Mouse (Mus musculus) neural tube, embryonic 15.5 days (tissue): ENCODE data around the gene Adora1. TPM values are rescaled to one million over a fixed set of nuclear protein-coding genes. Genes with fewer than 3 reads are reported as not detected.

ENCODE experiments used
- ATAC-seq: fragments of 200-750 bp; cut with Nextera tagmentation; 2 replicates; pipeline ENCODE4 v1.8.0; 2017; ENCODE audit warnings: mild to moderate bottlenecking, moderate TSS enrichment, moderate library complexity; ENCODE audit not compliant: low FRiP score
- H3K27ac ChIP-seq: fragments of 300-500 bp; sonication (generic); replicated peaks from 2 replicates; pipeline ENCODE4 v1.5.1; 2015; ENCODE audit warnings: mild to moderate bottlenecking, inconsistent platforms
- H3K27me3 ChIP-seq: fragments of 300-500 bp; sonication (generic); replicated peaks from 2 replicates; pipeline ENCODE4 v1.6.1; 2015; ENCODE audit warnings: inconsistent platforms
- H3K36me3 ChIP-seq: fragments of 300-500 bp; sonication (generic); 2 replicates; pipeline ENCODE4 v1.6.1; 2015; ENCODE audit warnings: inconsistent platforms
- H3K4me1 ChIP-seq: fragments of 300-500 bp; sonication (generic); 2 replicates; pipeline ENCODE4 v1.6.1; 2015; ENCODE audit warnings: inconsistent platforms
- H3K4me2 ChIP-seq: fragments of 300-500 bp; sonication (generic); 2 replicates; pipeline ENCODE4 v1.6.1; 2015; ENCODE audit warnings: inconsistent platforms, mild to moderate bottlenecking, moderate library complexity
- H3K4me3 ChIP-seq: fragments of 300-500 bp; sonication (generic); replicated peaks from 2 replicates; pipeline ENCODE4 v1.5.1; 2015; ENCODE audit warnings: mild to moderate bottlenecking, inconsistent platforms
- H3K9ac ChIP-seq: fragments of 300-500 bp; sonication (generic); replicated peaks from 2 replicates; pipeline ENCODE4 v1.6.1; 2015; ENCODE audit warnings: mild to moderate bottlenecking, inconsistent platforms
- H3K9me3 ChIP-seq: fragments of 300-500 bp; sonication (generic); replicated peaks from 2 replicates; pipeline ENCODE4 v1.6.1; 2016; ENCODE audit warnings: inconsistent platforms
- WGBS: fragments of 180-500 bp; shearing (Covaris S2); methylation state at CpG from one replicate; pipeline ENCODE4 v1.1.7; 2015; ENCODE audit warnings: mixed read lengths; 5-methylcytosine and 5-hydroxymethylcytosine counted together
- polyA plus RNA-seq: library from polyadenylated mRNA; unstranded; fragments of >200 nt; fragmentation: Nextera tagmentation; extraction: Ambion mirVana; gene quantifications from 2 replicates; pipeline ENCODE4 v1.2.1, GENCODE M21; 2015

Gene Adora1
- polyA plus RNA-seq, 1 experiment from 2014 or later = 28.8 TPM

DNA sequence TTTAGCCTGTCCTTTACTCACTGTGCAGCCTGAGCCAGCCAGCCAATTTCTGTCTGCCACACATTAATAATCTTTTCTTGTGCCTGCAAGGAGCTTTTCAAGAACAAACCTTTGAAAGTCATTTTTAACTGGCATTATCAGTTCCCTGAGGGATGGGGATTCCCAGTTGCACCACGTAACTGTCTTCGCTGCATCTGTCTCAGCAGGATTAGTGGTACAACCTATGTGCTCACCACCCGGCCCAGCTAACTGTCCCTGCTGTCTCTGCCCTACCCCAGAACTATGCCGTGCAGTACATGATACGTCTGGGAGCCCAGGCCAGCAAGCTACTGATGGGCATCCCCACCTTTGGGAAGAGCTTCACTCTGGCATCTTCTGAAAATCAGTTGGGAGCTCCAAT, 47.0 kb downstream of the Adora1 start:
- H3K9ac ChIP-seq = no peak overlapping the region
- no peaks in the 10 kb centered on the region for H3K9me3 ChIP-seq
- no peak overlapping the region for H3K27ac ChIP-seq
- H3K4me1 ChIP-seq = peaks cover 13% of the 10 kb centered on the region
- WGBS = 69% methylated on average over 5 of the region's 5 CpGs
- ATAC-seq = no peak
- no peak overlapping the region for H3K4me2 ChIP-seq
- no peaks in the 10 kb centered on the region for H3K36me3 ChIP-seq
- no peak overlapping the region for H3K4me3 ChIP-seq
- H3K27me3 ChIP-seq = no peaks in the 10 kb centered on the region

DNA sequence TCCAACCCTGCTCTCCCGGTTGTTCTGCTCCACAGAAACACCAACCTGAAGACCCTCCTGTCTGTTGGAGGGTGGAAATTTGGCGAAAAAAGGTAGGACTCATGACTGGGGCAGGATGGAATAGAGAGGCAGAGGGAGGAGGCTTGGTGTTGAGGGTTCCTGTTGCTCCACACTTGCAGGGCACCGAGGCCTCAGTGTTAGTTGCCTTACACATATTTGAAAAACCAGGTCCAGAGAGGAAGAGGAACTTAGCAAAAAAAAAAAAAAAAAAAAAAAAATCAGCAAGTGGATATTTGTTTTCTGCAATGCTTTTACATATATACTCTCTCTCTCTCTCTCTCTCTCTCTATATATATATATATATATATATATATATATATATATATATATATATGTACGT, 51.1 kb downstream of the Adora1 start:
- no peak for ATAC-seq

DNA sequence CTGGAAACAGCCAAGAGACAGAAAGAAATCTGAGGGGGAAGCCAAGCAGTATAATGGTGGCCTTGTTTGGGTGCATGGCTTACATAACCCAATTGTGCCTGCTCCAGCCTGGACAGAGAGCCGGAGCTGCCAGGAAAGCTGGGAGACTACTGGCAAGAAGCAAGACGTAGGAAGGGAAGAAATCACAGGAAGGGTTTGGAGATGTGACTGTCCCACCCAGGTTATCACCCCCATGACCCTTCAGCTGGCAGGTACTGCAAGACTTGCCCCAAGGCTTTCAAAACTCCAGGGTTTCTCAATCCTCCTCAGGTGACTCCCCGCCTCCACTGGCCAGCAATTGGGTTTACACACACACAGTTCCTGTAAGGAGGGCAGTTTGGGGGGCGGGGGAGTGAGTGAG, 53.2 kb downstream of the Adora1 start, which contains the start of gene Chil1:
TSS of gene Chil1 (plus strand) at position 152 of the 400 bp plus-strand sequence.
- Histone ChIP-seq H3K9ac (no peak within 1 kb of the TSS), H3K36me3 (no peaks in the 10 kb centered on the region), H3K4me2 (no peak within 1 kb of the TSS), H3K4me3 (no peak within 1 kb of the TSS), H3K9me3 (no peaks in the 10 kb centered on the region), H3K27me3 (no peaks in the 10 kb centered on the region), H3K4me1 (peaks cover 4% of the 10 kb centered on the region; the same call in 1 of the 2 replicates), H3K27ac (no peak within 1 kb of the TSS)
- WGBS = 67% methylated on average over 4 of the region's 4 CpGs
- ATAC-seq = no peak

More for the DNA sequence above, 51.1 kb downstream of the Adora1 start:
- Histone ChIP-seq H3K27me3 (no peaks in the 10 kb centered on the region), H3K4me2 (no peak overlapping the region), H3K27ac (no peak overlapping the region), H3K9me3 (no peaks in the 10 kb centered on the region), H3K36me3 (no peaks in the 10 kb centered on the region), H3K4me1 (peaks cover 14% of the 10 kb centered on the region), H3K9ac (no peak overlapping the region), H3K4me3 (no peak overlapping the region)
- WGBS = 89% methylated on average over 4 of the region's 4 CpGs

DNA sequence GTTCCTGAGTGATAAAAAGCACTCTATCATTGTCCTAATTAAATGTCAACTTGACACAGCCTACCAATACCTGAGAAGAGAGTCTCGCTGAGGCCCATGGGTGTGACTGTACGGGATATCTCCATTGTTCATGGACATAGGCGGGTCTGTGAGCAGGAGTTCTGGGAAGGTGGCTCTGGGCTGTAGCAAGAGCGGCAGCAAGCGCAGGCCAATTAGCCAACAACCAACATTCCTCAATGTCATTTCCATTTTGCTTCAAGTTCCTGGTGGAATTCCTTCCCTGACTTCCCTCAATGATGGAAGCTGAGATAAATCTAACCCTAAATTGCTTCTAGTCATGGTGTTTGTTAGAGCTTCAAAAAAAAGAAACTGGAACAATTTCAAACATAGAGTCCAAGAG, 57.3 kb downstream of the Adora1 start:
- Histone ChIP-seq H3K4me3 (no peak overlapping the region), H3K9me3 (no peaks in the 10 kb centered on the region), H3K4me1 (peaks cover 4% of the 10 kb centered on the region; the same call in 1 of the 2 replicates), H3K36me3 (no peaks in the 10 kb centered on the region), H3K4me2 (no peak overlapping the region), H3K27me3 (no peaks in the 10 kb centered on the region), H3K9ac (no peak overlapping the region), H3K27ac (no peak overlapping the region)
- ATAC-seq = no peak
- 92% methylated on average over 5 of the region's 5 CpGs for WGBS

DNA sequence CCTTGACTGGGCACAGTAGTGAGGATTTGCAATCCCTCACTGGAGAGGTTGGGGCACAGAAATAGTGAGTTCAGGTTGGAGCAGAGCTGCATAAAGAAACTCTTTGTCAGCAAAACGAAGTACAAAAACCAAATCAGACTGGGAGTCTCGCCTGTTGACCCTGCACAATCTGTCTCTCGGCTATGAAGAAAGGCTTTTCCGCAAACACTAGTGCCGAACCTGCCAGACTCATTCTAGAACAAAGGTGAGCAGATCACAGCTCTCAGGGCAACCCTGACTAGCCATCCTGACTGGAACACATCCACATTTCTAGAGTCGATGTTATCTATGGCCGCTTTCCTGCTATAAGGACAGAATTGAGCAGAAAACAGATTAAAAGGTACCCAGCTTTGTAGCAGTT, 62.1 kb downstream of the Adora1 start:
- 69% methylated on average over 7 of the region's 7 CpGs for WGBS
- Histone ChIP-seq H3K4me1 (no peaks in the 10 kb centered on the region), H3K27ac (no peak overlapping the region), H3K9ac (no peak overlapping the region), H3K4me3 (no peak overlapping the region), H3K36me3 (no peaks in the 10 kb centered on the region), H3K4me2 (no peak overlapping the region), H3K9me3 (no peaks in the 10 kb centered on the region), H3K27me3 (no peaks in the 10 kb centered on the region)
- no peak for ATAC-seq

DNA sequence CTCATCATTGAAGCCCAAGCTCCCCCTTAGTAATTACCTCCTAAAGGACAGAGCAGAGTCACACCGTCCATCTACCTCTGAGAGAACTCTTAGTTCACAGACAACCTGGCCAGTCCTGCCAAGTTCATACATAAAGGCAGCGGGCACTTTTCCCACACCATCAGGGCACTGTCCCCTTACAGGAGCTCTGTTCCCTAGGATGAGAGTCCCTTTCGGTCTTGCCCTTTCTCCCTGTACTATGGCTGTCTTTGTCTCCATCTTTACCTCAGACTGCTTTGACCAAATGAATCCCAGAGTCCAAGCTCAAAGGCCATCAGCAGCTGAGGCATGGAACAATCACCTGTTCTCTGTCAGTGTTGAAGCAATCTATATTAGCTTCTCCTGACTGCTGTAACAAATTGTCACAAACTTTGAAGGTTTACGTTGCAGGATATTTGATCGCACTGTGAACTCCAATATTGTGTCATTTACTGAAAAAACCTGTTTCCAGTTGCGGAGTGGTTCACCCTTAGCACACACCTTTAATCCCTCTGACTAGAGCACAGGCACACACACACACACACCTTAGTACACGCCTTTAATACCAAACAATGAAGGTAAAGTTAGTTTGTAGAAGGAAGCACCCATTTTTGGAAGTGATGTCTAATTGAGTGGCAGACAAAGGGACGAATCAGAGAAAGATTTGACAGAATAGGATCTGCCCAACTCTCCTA, 66.1 kb downstream of the Adora1 start:
- H3K9me3 ChIP-seq = no peaks in the 10 kb centered on the region
- no peak overlapping the region for H3K4me2 ChIP-seq
- no peaks in the 10 kb centered on the region for H3K27me3 ChIP-seq
- WGBS = 93% methylated on average over 8 of the region's 8 CpGs
- no peak for ATAC-seq
- no peak overlapping the region for H3K9ac ChIP-seq
- no peak overlapping the region for H3K4me3 ChIP-seq
- no peaks in the 10 kb centered on the region for H3K36me3 ChIP-seq
- no peaks in the 10 kb centered on the region for H3K4me1 ChIP-seq
- no peak overlapping the region for H3K27ac ChIP-seq

DNA sequence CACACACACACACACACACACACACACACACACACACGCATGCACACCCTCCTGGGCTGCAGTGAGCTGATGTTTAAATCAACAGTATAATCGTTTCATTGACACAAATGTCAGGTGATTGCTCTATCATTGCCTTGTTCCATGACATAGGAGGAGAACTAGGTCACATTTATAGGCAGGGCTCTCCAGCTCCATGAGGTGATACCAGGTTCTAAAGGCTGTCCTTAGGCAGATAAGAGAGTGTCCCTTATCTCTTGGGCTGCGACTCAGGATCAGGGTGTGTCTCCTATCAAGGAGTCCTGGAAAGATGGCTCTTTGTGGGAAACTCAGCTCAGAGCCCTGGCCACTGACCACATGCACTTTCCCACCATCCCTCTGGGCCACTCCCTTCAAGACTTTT, 66.7 kb downstream of the Adora1 start:
- H3K9ac ChIP-seq = no peak overlapping the region
- no peaks in the 10 kb centered on the region for H3K27me3 ChIP-seq
- no peaks in the 10 kb centered on the region for H3K4me1 ChIP-seq
- ATAC-seq = no peak
- H3K36me3 ChIP-seq = no peaks in the 10 kb centered on the region
- 88% methylated on average over 3 of the region's 3 CpGs for WGBS
- H3K27ac ChIP-seq = no peak overlapping the region
- no peak overlapping the region for H3K4me3 ChIP-seq
- no peaks in the 10 kb centered on the region for H3K9me3 ChIP-seq
- H3K4me2 ChIP-seq = no peak overlapping the region

DNA sequence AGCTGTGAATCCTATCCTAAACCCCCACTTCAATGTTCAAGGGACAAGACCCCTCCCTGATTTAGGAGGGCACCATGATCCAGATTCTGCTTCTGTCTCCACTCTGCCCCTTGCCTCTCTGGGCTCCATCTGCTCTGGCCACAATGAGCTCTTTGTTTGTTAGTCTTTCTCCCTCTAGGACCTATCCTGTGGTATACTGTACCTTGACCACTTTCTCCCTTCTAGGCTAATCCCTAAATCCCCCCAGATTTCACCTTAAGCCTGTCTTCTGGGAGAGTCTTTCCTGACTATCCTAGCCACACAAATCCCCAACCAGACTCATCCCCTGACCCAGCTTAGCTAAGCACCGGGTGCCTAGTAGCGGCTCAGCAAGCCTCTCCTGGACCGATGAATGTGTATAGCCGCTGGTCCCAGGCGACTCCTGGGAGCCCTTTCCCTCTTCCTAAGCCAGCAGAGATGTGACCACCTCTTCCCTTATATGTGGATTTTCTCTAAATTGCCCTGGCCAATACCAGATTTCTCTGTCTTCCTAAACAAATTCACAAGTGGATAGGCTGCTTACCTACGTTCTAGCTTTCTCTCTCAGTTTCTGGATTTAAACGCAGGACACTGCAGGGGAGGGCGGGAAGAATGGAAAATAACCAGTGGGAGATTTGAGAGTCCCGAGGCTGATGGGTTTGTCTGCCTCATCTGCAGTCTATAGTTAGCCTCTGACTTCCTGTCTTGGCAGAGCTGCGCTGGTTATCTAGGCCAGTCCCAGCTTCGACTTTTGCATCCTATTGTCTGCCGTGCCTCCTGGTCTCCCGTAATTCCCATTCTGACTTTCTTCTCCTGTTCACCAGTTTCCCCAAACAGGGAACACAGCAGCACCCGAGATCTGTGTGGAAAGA, 67.6 kb downstream of the Adora1 start:
- ATAC-seq = no peak
- no peaks in the 10 kb centered on the region for H3K27me3 ChIP-seq
- H3K9me3 ChIP-seq = no peaks in the 10 kb centered on the region
- no peak overlapping the region for H3K9ac ChIP-seq
- WGBS = 70% methylated on average over 14 of the region's 14 CpGs
- no peaks in the 10 kb centered on the region for H3K36me3 ChIP-seq
- no peak overlapping the region for H3K4me2 ChIP-seq
- no peak overlapping the region for H3K4me3 ChIP-seq
- no peaks in the 10 kb centered on the region for H3K4me1 ChIP-seq
- H3K27ac ChIP-seq = no peak overlapping the region

DNA sequence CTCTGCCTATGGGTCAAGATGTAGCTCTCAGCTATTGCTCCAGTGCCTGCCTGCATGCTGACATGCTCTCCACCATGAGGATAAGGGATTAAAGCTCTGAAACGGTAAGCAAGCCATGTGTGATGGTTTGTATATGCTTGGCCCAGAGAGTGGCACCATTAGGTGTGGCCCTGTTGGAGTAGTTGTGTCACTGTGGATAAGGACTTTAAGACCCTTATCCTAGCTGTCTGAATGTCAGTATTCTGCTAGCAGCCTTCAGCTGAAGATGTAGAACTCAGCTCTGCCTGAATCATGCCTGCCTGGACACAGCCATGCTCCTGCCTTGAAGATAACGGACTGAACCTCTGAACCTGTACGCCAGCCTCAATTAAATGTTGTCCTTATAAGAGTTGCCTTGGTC, 68.7 kb downstream of the Adora1 start:
- no peaks in the 10 kb centered on the region for H3K36me3 ChIP-seq
- no peaks in the 10 kb centered on the region for H3K4me1 ChIP-seq
- H3K4me3 ChIP-seq = no peak overlapping the region
- 95% methylated on average over 3 of the region's 3 CpGs for WGBS
- H3K9me3 ChIP-seq = no peaks in the 10 kb centered on the region
- ATAC-seq = no peak
- H3K27me3 ChIP-seq = no peaks in the 10 kb centered on the region
- H3K9ac ChIP-seq = no peak overlapping the region
- no peak overlapping the region for H3K4me2 ChIP-seq
- no peak overlapping the region for H3K27ac ChIP-seq

DNA sequence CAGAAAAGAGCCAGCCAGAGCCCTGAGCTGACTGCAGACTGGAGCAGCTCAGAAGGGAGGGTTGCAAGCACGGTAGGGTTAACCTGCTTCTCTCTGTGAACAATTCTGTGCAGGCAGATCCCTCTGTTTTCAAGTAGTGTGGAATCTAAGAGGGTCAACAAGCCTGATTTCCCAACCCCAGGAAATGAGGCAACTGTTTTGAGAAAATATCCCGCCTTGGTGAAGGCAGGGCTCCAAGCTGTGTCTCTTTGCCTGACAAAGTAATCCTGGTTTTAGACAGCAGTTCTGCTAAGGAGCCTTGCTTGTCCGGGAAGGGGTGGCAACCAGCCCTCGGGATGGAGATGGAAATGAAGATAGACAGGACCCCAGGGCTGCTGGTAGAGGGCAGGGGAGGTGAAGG, 70.8 kb downstream of the Adora1 start:
- Histone ChIP-seq H3K9me3 (no peaks in the 10 kb centered on the region), H3K9ac (no peak overlapping the region), H3K4me3 (no peak overlapping the region), H3K36me3 (no peaks in the 10 kb centered on the region), H3K27ac (no peak overlapping the region), H3K27me3 (no peaks in the 10 kb centered on the region), H3K4me2 (no peak overlapping the region), H3K4me1 (no peaks in the 10 kb centered on the region)
- WGBS = 68% methylated on average over 4 of the region's 4 CpGs
- no peak for ATAC-seq

DNA sequence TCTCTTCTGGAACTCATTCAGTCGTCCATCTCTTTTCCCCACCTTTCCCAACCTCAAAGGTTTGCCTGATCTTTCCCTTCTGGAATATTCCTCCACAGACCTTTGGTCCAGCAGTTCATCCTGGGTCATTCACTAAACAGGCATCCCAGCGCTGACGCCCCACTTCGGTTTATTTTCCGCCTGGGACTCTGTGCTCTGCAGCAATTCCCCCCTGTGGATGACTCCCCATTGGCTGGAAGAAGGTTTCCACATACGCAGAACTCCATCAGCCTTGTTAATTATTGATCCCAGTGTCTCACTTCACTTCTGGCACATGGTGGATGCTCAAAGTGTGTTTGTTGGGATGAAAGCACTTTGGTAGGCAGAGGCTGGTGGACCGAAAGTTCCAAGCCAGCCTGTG, 71.8 kb downstream of the Adora1 start:
- H3K4me3 ChIP-seq = no peak overlapping the region
- H3K27me3 ChIP-seq = no peaks in the 10 kb centered on the region
- H3K9me3 ChIP-seq = no peaks in the 10 kb centered on the region
- no peaks in the 10 kb centered on the region for H3K4me1 ChIP-seq
- H3K36me3 ChIP-seq = no peaks in the 10 kb centered on the region
- 81% methylated on average over 7 of the region's 7 CpGs for WGBS
- ATAC-seq = no peak
- H3K4me2 ChIP-seq = no peak overlapping the region
- no peak overlapping the region for H3K27ac ChIP-seq
- no peak overlapping the region for H3K9ac ChIP-seq
